ENCODE assay signal across 8 mouse cellular contexts in genomic region chr11:23124198-23124951, GRCm38 (mm10).
DNase-seq lines count a peak whose midpoint lies in the region; ATAC-seq lines count a peak whose summit lies in the region.

No protein-coding gene starts in this region.

- H3K36me3 ChIP-seq in liver, embryonic 11.5 days (ENCODE audit: control insufficient read depth, insufficient read depth, low read length) = no peaks in the 10 kb centered on the region

- no peaks in the 10 kb centered on the region for H3K27me3 ChIP-seq in liver, embryonic 11.5 days (replicated peaks; ENCODE audit: control insufficient read depth, insufficient read depth, low read length)

- ATAC-seq in liver, embryonic 11.5 days (replicated peaks; ENCODE audit: low FRiP score) = peak; percentile 99
- ATAC-seq in monocyte, adult 5-6 weeks (replicated peaks; ENCODE audit: insufficient number of reproducible peaks, low FRiP score, low TSS enrichment, poor library complexity, severe bottlenecking) = 0 out of 2 replicates have a peak, but pooled peaks have one; percentile 43

- peak overlapping the region; percentile 72 for H3K4me2 ChIP-seq in liver, embryonic 11.5 days

- WGBS in liver, embryonic 11.5 days = 3% methylated on average over 24 of the region's 25 CpGs

- H3K27ac ChIP-seq in liver, embryonic 11.5 days (ENCODE audit: low read depth, low read length) = no peak overlapping the region

- no peaks in the 10 kb centered on the region for H3K4me1 ChIP-seq in liver, embryonic 11.5 days (replicated peaks; ENCODE audit: control insufficient read depth, insufficient read depth, low read length)

- peak overlapping the region; percentile 43 for H3K4me3 ChIP-seq in liver, embryonic 11.5 days (ENCODE audit: low read depth, low read length)

- H3K9me3 ChIP-seq in liver, embryonic 11.5 days (ENCODE audit: control insufficient read depth, low read length) = no peaks in the 10 kb centered on the region

- H3K9ac ChIP-seq in liver, embryonic 11.5 days (ENCODE audit: low read depth, low read length) = no peak overlapping the region

- peak; percentile 3 to 29 for DNase-seq in urinary bladder, adult 18-20 months (ENCODE audit: low spot score in 2 of 2)
- no peak for DNase-seq in urinary bladder, adult 2 months (ENCODE audit: low spot score)
- peak; percentile 59 to 71 for DNase-seq in cerebellum, postnatal 10 days
- peak; percentile 24 for DNase-seq in gastrocnemius, adult 18-20 months (ENCODE audit: low spot score)
- DNase-seq in induced T-regulatory cell, adult 2 months (ENCODE audit: low read depth) = peak; percentile 67
- peak; percentile 72 for DNase-seq in liver, embryonic 11.5 days (ENCODE audit: low spot score)
- DNase-seq in testis, postnatal 10 days (ENCODE audit: low spot score) = peak; percentile 66
